In genomic region chr3:41154402-41154801, GRCm38 (mm10) we compare ENCODE assay signal across 16 mouse cellular contexts.
"Had no signal": no experiment of that assay in that cellular context is flagged by ENCODE, and none has a peak within 500 bp of the region (broad histone marks: within the 10 kb centered on the region; RNA-seq: fewer than 3 reads in every experiment).

No protein-coding gene starts in this region.

- H3K36me3 ChIP-seq: midbrain, embryonic 10.5 days; midbrain, embryonic 12.5 days; neural tube, embryonic 13.5 days; neural tube, embryonic 15.5 days had no signal

- H3K4me1 ChIP-seq: midbrain, embryonic 10.5 days; midbrain, embryonic 12.5 days; neural tube, embryonic 13.5 days; neural tube, embryonic 15.5 days had no signal

- H3K4me2 ChIP-seq: lung, embryonic 14.5 days; midbrain, embryonic 12.5 days; neural tube, embryonic 13.5 days; neural tube, embryonic 15.5 days had no signal

- H3K9ac ChIP-seq: lung, embryonic 14.5 days; midbrain, embryonic 12.5 days; neural tube, embryonic 13.5 days; neural tube, embryonic 15.5 days had no signal

- H3K27ac ChIP-seq: midbrain, embryonic 10.5 days; midbrain, embryonic 12.5 days; neural tube, embryonic 13.5 days; neural tube, embryonic 15.5 days had no signal

- H3K4me3 ChIP-seq: midbrain, embryonic 10.5 days; midbrain, embryonic 12.5 days; myocyte; neural tube, embryonic 13.5 days; neural tube, embryonic 15.5 days had no signal

- DNase-seq: lung, embryonic 14.5 days; lung, postnatal 10 days; lung, postnatal 4 days; midbrain, embryonic 14.5 days; retina, postnatal 1 day; right cerebral cortex, adult 18-20 months; right cerebral cortex, postnatal 4 days; spleen, adult 18-20 months; thymus, adult 18-20 months; thymus, postnatal 14 days; thymus, postnatal 36 days had no signal

- H3K9me3 ChIP-seq: midbrain, embryonic 10.5 days; midbrain, embryonic 12.5 days; neural tube, embryonic 13.5 days; neural tube, embryonic 15.5 days had no signal

- H3K27me3 ChIP-seq: midbrain, embryonic 12.5 days; neural tube, embryonic 13.5 days; neural tube, embryonic 15.5 days had no signal
